Mouse (Mus musculus): ENCODE measurements at regions not wholly inside any gene's neighbourhood (a gene's known extent, or its start where the extent isn't known, plus 50 kb on each side); places are given as distances from the start of the nearest gene placed in this dataset.

GRCm38 (mm10) chr12:118500392-118500791 is 199.2 kb upstream of the Sp4 start:
- 67% methylated on average over 5 of the region's 5 CpGs for WGBS
- no peak overlapping the region for H3K4me2 ChIP-seq (ENCODE audit: low read depth, low read length, severe bottlenecking)
- no peaks in the 10 kb centered on the region for H3K9me3 ChIP-seq (ENCODE audit: control insufficient read depth, low read length)
- no peaks in the 10 kb centered on the region for H3K4me1 ChIP-seq (replicated peaks; ENCODE audit: control insufficient read depth, insufficient read depth, low read length)
- no peaks in the 10 kb centered on the region for H3K27me3 ChIP-seq (ENCODE audit: control insufficient read depth, insufficient read depth, low read length)
- no peak overlapping the region for H3K9ac ChIP-seq (ENCODE audit: low read length)
- H3K4me3 ChIP-seq (ENCODE audit: low read depth, low read length): no peak overlapping the region
- H3K27ac ChIP-seq (ENCODE audit: low read depth, low read length): no peak overlapping the region
- DNase-seq (ENCODE audit: low spot score) (no peak), ATAC-seq (replicated peaks; ENCODE audit: low FRiP score) (no peak)
- no peaks in the 10 kb centered on the region for H3K36me3 ChIP-seq (ENCODE audit: control insufficient read depth, insufficient read depth, low read length)

GRCm38 (mm10) chr12:118488038-118488437 is 186.8 kb upstream of the Sp4 start:
- Histone ChIP-seq H3K4me3 (ENCODE audit: low read depth, low read length) (no peak overlapping the region), H3K4me1 (replicated peaks; ENCODE audit: control insufficient read depth, insufficient read depth, low read length) (no peaks in the 10 kb centered on the region), H3K9ac (ENCODE audit: low read length) (no peak overlapping the region), H3K4me2 (ENCODE audit: low read depth, low read length, severe bottlenecking) (no peak overlapping the region), H3K27me3 (ENCODE audit: control insufficient read depth, insufficient read depth, low read length) (no peaks in the 10 kb centered on the region), H3K9me3 (ENCODE audit: control insufficient read depth, low read length) (no peaks in the 10 kb centered on the region), H3K36me3 (ENCODE audit: control insufficient read depth, insufficient read depth, low read length) (no peaks in the 10 kb centered on the region), H3K27ac (ENCODE audit: low read depth, low read length) (no peak overlapping the region)
- 77% methylated on average over 5 of the region's 5 CpGs for WGBS
- ATAC-seq (replicated peaks; ENCODE audit: low FRiP score): no peak
- DNase-seq (ENCODE audit: low spot score): no peak

- Histone ChIP-seq H3K4me2 (ENCODE audit: low read depth, low read length, severe bottlenecking) (no peak overlapping the region), H3K36me3 (ENCODE audit: control insufficient read depth, insufficient read depth, low read length) (no peaks in the 10 kb centered on the region), H3K27me3 (ENCODE audit: control insufficient read depth, insufficient read depth, low read length) (no peaks in the 10 kb centered on the region), H3K9ac (ENCODE audit: low read length) (no peak overlapping the region), H3K9me3 (ENCODE audit: control insufficient read depth, low read length) (no peaks in the 10 kb centered on the region), H3K27ac (ENCODE audit: low read depth, low read length) (no peak overlapping the region), H3K4me3 (ENCODE audit: low read depth, low read length) (no peak overlapping the region), H3K4me1 (replicated peaks; ENCODE audit: control insufficient read depth, insufficient read depth, low read length) (no peaks in the 10 kb centered on the region)
- DNase-seq (ENCODE audit: low spot score) (no peak), ATAC-seq (replicated peaks; ENCODE audit: low FRiP score) (no peak)
- 92% methylated on average over 6 of the region's 6 CpGs for WGBS
Measured at GRCm38 (mm10) chr12:118486434-118486833, 185.2 kb upstream of the Sp4 start.

DNA sequence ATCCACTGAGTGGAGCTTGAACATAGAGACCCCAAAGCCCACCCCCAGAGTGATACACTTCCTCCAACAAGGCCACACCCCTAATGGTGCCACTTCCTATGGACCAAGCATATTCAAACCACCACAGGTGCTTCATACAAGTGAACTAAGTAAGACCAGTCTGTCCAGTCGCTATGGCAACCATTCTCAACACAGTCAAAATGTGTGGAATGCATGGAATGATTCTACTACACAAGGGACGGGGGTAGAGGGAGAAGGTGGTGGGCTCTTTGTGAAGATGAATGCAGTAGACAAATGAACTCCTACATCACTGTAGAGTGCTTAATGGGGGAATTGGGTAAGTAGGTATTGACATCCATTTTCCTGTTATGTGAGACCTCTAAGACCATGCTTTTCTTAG is 180.1 kb upstream of the Sp4 start:
- DNase-seq (ENCODE audit: low spot score): no peak
- H3K9me3 ChIP-seq (ENCODE audit: control insufficient read depth, low read length): no peaks in the 10 kb centered on the region

DNA sequence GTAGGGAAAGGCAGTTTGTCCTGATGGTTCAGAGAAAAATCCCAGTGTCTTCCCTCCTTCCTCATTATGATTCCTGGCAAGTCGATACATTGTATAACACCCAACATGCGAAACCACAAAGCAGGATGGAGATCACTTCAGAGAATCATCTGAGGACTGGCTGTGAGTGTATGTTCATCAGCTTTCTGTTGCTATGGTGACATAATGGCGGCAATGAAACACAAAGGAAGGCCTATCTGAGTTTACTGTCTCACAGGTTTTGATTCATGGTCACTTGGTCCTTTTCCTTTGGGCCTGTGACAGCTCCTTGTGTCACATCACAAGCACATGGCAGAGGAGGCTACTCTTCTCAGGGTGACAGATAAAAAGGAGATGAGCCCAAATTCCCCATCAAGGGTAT is 173.5 kb upstream of the Sp4 start:
- Histone ChIP-seq H3K9ac (ENCODE audit: low read length) (no peak overlapping the region), H3K4me2 (ENCODE audit: low read depth, low read length, severe bottlenecking) (no peak overlapping the region), H3K4me1 (replicated peaks; ENCODE audit: control insufficient read depth, insufficient read depth, low read length) (no peaks in the 10 kb centered on the region), H3K9me3 (ENCODE audit: control insufficient read depth, low read length) (no peaks in the 10 kb centered on the region), H3K27ac (ENCODE audit: low read depth, low read length) (no peak overlapping the region), H3K36me3 (ENCODE audit: control insufficient read depth, insufficient read depth, low read length) (no peaks in the 10 kb centered on the region), H3K4me3 (ENCODE audit: low read depth, low read length) (no peak overlapping the region), H3K27me3 (ENCODE audit: control insufficient read depth, insufficient read depth, low read length) (no peaks in the 10 kb centered on the region)
- DNase-seq (ENCODE audit: low spot score): no peak
- ATAC-seq (replicated peaks; ENCODE audit: low FRiP score): no peak; the same call in 1 of the 2 replicates
- WGBS: 76% methylated on average over 3 of the region's 3 CpGs

More for the DNA sequence above, 180.1 kb upstream of the Sp4 start:
- Histone ChIP-seq H3K27ac (ENCODE audit: low read depth, low read length) (no peak overlapping the region), H3K9ac (ENCODE audit: low read length) (no peak overlapping the region), H3K36me3 (ENCODE audit: control insufficient read depth, insufficient read depth, low read length) (no peaks in the 10 kb centered on the region), H3K4me1 (replicated peaks; ENCODE audit: control insufficient read depth, insufficient read depth, low read length) (no peaks in the 10 kb centered on the region), H3K4me2 (ENCODE audit: low read depth, low read length, severe bottlenecking) (no peak overlapping the region), H3K27me3 (ENCODE audit: control insufficient read depth, insufficient read depth, low read length) (no peaks in the 10 kb centered on the region), H3K4me3 (ENCODE audit: low read depth, low read length) (no peak overlapping the region)
- 58% methylated on average over 2 of the region's 2 CpGs for WGBS
- ATAC-seq (replicated peaks; ENCODE audit: low FRiP score): peak; percentile 36; the same call in 1 of the 2 replicates

DNA sequence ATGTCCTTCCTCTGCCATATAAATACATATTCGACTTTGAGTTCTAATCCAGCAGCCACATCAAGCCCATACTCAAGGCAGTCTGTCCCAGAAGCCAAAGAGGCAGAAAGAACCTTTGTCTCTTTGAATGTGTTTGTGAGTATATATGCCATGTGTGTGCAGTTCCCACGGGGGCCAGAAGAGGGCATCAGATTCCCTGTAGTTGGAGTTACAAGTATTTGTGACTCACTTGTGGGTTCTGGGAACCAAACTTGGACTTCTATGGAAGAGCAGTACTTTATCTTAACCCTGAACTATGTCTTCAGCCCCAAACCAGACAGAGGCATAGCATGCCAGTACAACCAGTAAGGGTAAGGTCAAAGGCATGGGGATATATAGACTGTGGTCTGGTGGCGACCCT is 165.6 kb upstream of the Sp4 start:
- Histone ChIP-seq H3K27ac (ENCODE audit: low read depth, low read length) (no peak overlapping the region), H3K4me2 (ENCODE audit: low read depth, low read length, severe bottlenecking) (no peak overlapping the region), H3K9ac (ENCODE audit: low read length) (no peak overlapping the region), H3K4me3 (ENCODE audit: low read depth, low read length) (no peak overlapping the region), H3K27me3 (ENCODE audit: control insufficient read depth, insufficient read depth, low read length) (no peaks in the 10 kb centered on the region), H3K4me1 (replicated peaks; ENCODE audit: control insufficient read depth, insufficient read depth, low read length) (no peaks in the 10 kb centered on the region), H3K9me3 (ENCODE audit: control insufficient read depth, low read length) (no peaks in the 10 kb centered on the region; the same call in 1 of the 2 replicates), H3K36me3 (ENCODE audit: control insufficient read depth, insufficient read depth, low read length) (no peaks in the 10 kb centered on the region)
- DNase-seq (ENCODE audit: low spot score) (no peak), ATAC-seq (replicated peaks; ENCODE audit: low FRiP score) (no peak)
- WGBS: 82% methylated on average over 3 of the region's 3 CpGs

DNA sequence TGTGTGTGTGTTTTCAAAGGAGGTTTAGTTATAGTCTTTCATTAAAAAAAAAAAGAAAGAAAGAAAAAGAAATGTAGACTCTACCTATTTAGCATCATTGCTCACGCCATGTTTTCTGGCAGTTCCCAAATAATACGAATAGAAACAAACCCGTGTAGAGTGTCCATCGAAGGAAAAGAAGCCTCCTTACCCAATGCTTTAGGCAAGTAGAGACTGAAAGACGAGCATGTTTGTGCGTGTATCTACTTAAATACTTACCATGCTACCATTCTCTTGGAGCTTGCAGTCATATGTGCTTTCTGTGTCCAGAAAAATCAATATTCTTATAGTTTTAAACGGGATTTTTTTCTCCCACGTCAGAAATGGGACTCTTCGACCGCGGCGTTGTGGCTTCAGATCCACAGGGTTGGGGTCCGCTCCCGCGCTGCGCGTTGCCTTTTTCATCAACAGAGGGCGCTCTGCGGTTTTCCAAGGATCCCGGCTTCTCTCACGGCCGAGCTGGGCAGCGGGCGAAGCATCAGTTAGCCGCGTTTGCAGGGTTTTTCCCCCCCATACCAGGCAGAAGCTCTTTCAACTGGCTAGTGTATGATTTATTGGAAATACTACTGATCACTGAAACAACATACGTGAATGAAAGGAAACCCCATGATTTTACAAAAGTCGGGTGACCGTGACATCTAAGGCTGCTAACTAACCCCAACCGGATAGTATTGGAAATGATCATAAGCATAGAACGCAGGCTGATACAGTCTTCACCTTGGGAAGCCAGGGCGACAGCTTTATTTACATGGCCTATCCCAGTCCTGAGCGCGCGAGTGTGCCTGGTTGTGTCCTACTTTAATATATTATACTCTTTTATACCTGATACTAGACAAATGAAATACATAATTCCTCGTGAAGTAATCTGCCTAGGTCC is 156.5 kb upstream of the Sp4 start:
- ATAC-seq (replicated peaks; ENCODE audit: low FRiP score): peak; percentile 86
- Histone ChIP-seq H3K27me3 (ENCODE audit: control insufficient read depth, insufficient read depth, low read length) (peaks cover 9% of the 10 kb centered on the region; the same call in 1 of the 2 replicates), H3K27ac (ENCODE audit: low read depth, low read length) (no peak overlapping the region), H3K4me2 (ENCODE audit: low read depth, low read length, severe bottlenecking) (peak overlapping the region; percentile 38), H3K36me3 (ENCODE audit: control insufficient read depth, insufficient read depth, low read length) (no peaks in the 10 kb centered on the region), H3K4me3 (ENCODE audit: low read depth, low read length) (peak overlapping the region; percentile 17; the same call in 1 of the 2 replicates), H3K9me3 (ENCODE audit: control insufficient read depth, low read length) (no peaks in the 10 kb centered on the region), H3K9ac (ENCODE audit: low read length) (no peak overlapping the region; the same call in 1 of the 2 replicates), H3K4me1 (replicated peaks; ENCODE audit: control insufficient read depth, insufficient read depth, low read length) (peaks cover 3% of the 10 kb centered on the region; the same call in 1 of the 2 replicates)
- DNase-seq (ENCODE audit: low spot score): peak; percentile 93
- 11% methylated on average over 36 of the region's 36 CpGs for WGBS

GRCm38 (mm10) chr12:118455609-118456008 is 154.4 kb upstream of the Sp4 start:
- WGBS: 50% methylated on average over 1 of the region's 1 CpGs
- Histone ChIP-seq H3K27ac (ENCODE audit: low read depth, low read length) (no peak overlapping the region), H3K4me1 (replicated peaks; ENCODE audit: control insufficient read depth, insufficient read depth, low read length) (peaks cover 3% of the 10 kb centered on the region; the same call in 1 of the 2 replicates), H3K27me3 (ENCODE audit: control insufficient read depth, insufficient read depth, low read length) (peaks cover 9% of the 10 kb centered on the region; the same call in 1 of the 2 replicates), H3K4me2 (ENCODE audit: low read depth, low read length, severe bottlenecking) (no peak overlapping the region), H3K9ac (ENCODE audit: low read length) (no peak overlapping the region), H3K4me3 (ENCODE audit: low read depth, low read length) (no peak overlapping the region), H3K36me3 (ENCODE audit: control insufficient read depth, insufficient read depth, low read length) (no peaks in the 10 kb centered on the region), H3K9me3 (ENCODE audit: control insufficient read depth, low read length) (no peaks in the 10 kb centered on the region)
- DNase-seq (ENCODE audit: low spot score) (no peak), ATAC-seq (replicated peaks; ENCODE audit: low FRiP score) (no peak)

DNA sequence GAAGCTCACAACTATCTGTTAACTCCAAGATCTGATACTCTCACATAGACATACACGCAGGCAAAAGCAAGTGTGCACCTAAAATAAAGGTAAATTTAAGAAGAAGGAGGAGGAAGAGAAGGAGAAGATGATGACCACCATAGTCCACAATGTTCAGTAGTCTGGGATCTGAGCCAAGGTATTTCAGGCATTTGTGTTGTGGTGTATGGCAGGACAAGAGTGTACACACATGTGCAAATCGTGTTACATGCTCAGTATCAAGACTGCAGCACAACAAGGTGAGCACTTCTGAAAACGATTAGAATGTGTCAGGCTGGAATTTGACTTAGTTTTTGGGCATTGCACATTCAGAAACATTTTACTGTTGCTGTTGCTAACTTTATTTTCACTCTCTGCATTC is 138.4 kb upstream of the Sp4 start:
- DNase-seq (ENCODE audit: low spot score) (no peak), ATAC-seq (replicated peaks; ENCODE audit: low FRiP score) (no peak)
- H3K4me1 ChIP-seq (replicated peaks; ENCODE audit: control insufficient read depth, insufficient read depth, low read length): no peaks in the 10 kb centered on the region
- H3K27me3 ChIP-seq (ENCODE audit: control insufficient read depth, insufficient read depth, low read length): no peaks in the 10 kb centered on the region
- H3K9me3 ChIP-seq (ENCODE audit: control insufficient read depth, low read length): no peaks in the 10 kb centered on the region
- H3K36me3 ChIP-seq (ENCODE audit: control insufficient read depth, insufficient read depth, low read length): no peaks in the 10 kb centered on the region
- WGBS: 80% methylated on average over 3 of the region's 3 CpGs
- H3K27ac ChIP-seq (ENCODE audit: low read depth, low read length): no peak overlapping the region
- no peak overlapping the region for H3K4me3 ChIP-seq (ENCODE audit: low read depth, low read length)
- H3K4me2 ChIP-seq (ENCODE audit: low read depth, low read length, severe bottlenecking): no peak overlapping the region
- no peak overlapping the region for H3K9ac ChIP-seq (ENCODE audit: low read length)

All from forebrain, embryonic 11.5 days (tissue).